ENCODE assay signal across 20 mouse cellular contexts in the genomic region with DNA sequence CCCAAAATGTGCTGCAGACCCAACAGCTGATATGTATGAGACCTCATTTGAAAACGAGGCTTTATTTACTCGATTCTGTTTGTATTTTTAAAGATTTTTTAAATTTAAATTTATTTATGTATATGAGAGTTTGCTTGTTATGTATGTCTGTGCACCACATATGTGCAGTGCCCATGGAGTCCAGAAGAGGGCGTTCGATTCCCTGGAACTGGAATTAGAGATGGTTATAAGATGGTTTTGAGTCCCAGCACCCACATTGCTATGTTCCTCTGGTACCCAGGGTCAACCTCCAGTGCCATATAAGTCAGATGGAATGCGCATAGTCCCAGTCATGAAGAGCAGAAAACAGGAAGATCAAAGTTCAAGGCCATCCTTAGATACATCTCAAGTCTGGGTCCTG. TPM values are rescaled to one million over a fixed set of nuclear protein-coding genes. Genes with fewer than 3 reads are reported as not detected.
A peak's percentile ranks its signal among the peaks of the same experiment; 100 is the strongest.
DNase-seq lines count a peak whose midpoint lies in the region; ATAC-seq and TF ChIP-seq lines count a peak whose summit lies in the region.
"Had no signal": no experiment of that assay in that cellular context is flagged by ENCODE, and none has a peak within 500 bp of the region (broad histone marks: within the 10 kb centered on the region; RNA-seq: fewer than 3 reads in every experiment).

No protein-coding gene starts in this region.

- DNase-seq in hindbrain, postnatal 0 days (ENCODE audit: low spot score) = no peak
- DNase-seq in liver, adult 2 months (ENCODE audit: extremely low read depth, low read depth, low spot score) = peak; percentile 6
- DNase-seq in liver (no peak), 416B (ENCODE audit: low read depth) (peak; percentile 34), A20 (ENCODE audit: low read depth, low spot score) (peak; percentile 18)
- DNase-seq in urinary bladder, postnatal 10 days (ENCODE audit: low spot score) = no peak
- DNase-seq: adrenal gland, adult 2 months; cerebellum, adult 9-10 months; left cerebral cortex, postnatal 4 days had no signal

- no peak overlapping the region for H3K9ac ChIP-seq in hindbrain, postnatal 0 days (replicated peaks; ENCODE audit: low read length)
- no peak overlapping the region for H3K9ac ChIP-seq in hindbrain, embryonic 16.5 days (ENCODE audit: low read depth, low read length)
- H3K9ac ChIP-seq in liver, adult 2 months (ENCODE audit: low read depth, low read length) = no peak overlapping the region
- H3K9ac ChIP-seq: embryonic facial prominence, embryonic 15.5 days; forebrain, embryonic 12.5 days; hindbrain, embryonic 13.5 days; neural tube, embryonic 12.5 days had no signal

- H3K9me3 ChIP-seq in hindbrain, postnatal 0 days (ENCODE audit: low read length) = no peaks in the 10 kb centered on the region
- H3K9me3 ChIP-seq in hindbrain, embryonic 16.5 days (ENCODE audit: control insufficient read depth, low read length) = no peaks in the 10 kb centered on the region
- H3K9me3 ChIP-seq: embryonic facial prominence, embryonic 15.5 days; forebrain, embryonic 12.5 days; hindbrain, embryonic 13.5 days; neural tube, embryonic 12.5 days had no signal

- no peak overlapping the region for H3K4me3 ChIP-seq in hindbrain, postnatal 0 days (ENCODE audit: low read length)
- no peak overlapping the region for H3K4me3 ChIP-seq in hindbrain, embryonic 16.5 days (ENCODE audit: low read length)
- H3K4me3 ChIP-seq in liver, adult 2 months (ENCODE audit: insufficient read depth, low read depth, low read length) = no peak overlapping the region
- H3K4me3 ChIP-seq: embryonic facial prominence, embryonic 15.5 days; forebrain, embryonic 12.5 days; hindbrain, embryonic 13.5 days; neural tube, embryonic 12.5 days had no signal

- TF ChIP-seq POLR2A in liver, adult 2 months (IDR thresholded peaks at IDR 0.05; ENCODE audit: extremely low read depth, insufficient read depth, low read length) = no peak

- no peaks in the 10 kb centered on the region for H3K79me2 ChIP-seq in liver, adult 2 months (ENCODE audit: control insufficient read depth, insufficient read depth, low read length)

- peak; percentile 36; the same call in 1 of the 2 replicates for TF ChIP-seq CTCF in hindbrain, postnatal 0 days (IDR thresholded peaks at IDR 0.05; ENCODE audit: low read depth)
- peak; percentile 9; the same call in 1 of the 2 replicates for TF ChIP-seq CTCF in liver, adult 2 months (IDR thresholded peaks at IDR 0.05; ENCODE audit: low read depth, low read length)

- no peak for ATAC-seq in hindbrain, postnatal 0 days
- ATAC-seq in hindbrain, embryonic 16.5 days = no peak

- H3K4me1 ChIP-seq in hindbrain, postnatal 0 days (ENCODE audit: insufficient read depth, low read length) = no peaks in the 10 kb centered on the region
- no peaks in the 10 kb centered on the region; the same call in 1 of the 2 replicates for H3K4me1 ChIP-seq in hindbrain, embryonic 16.5 days (ENCODE audit: control insufficient read depth, insufficient read depth, low read depth, low read length)
- no peaks in the 10 kb centered on the region for H3K4me1 ChIP-seq in liver, adult 2 months (ENCODE audit: control insufficient read depth, insufficient read depth, low read length)
- H3K4me1 ChIP-seq: neural tube, embryonic 12.5 days had no signal

- no peak overlapping the region for H3K27ac ChIP-seq in hindbrain, postnatal 0 days
- H3K27ac ChIP-seq in hindbrain, embryonic 16.5 days (ENCODE audit: low read depth, low read length) = no peak overlapping the region
- no peak overlapping the region for H3K27ac ChIP-seq in liver, adult 2 months (replicated peaks; ENCODE audit: insufficient read depth, low read depth, low read length)
- H3K27ac ChIP-seq: embryonic facial prominence, embryonic 15.5 days; forebrain, embryonic 12.5 days; hindbrain, embryonic 13.5 days; neural tube, embryonic 12.5 days had no signal

- peaks cover 9% of the 10 kb centered on the region for H3K27me3 ChIP-seq in hindbrain, postnatal 0 days (ENCODE audit: insufficient read depth, low read length)
- H3K27me3 ChIP-seq in hindbrain, embryonic 16.5 days (replicated peaks; ENCODE audit: control insufficient read depth, insufficient read depth, low read length) = peaks cover 7% of the 10 kb centered on the region
- peaks cover 5% of the 10 kb centered on the region for H3K27me3 ChIP-seq in liver, adult 2 months (ENCODE audit: control insufficient read depth, insufficient read depth, low read length)

- 58% methylated on average over 5 of the region's 5 CpGs for WGBS in hindbrain, postnatal 0 days
- WGBS in hindbrain, embryonic 16.5 days = 57% methylated on average over 5 of the region's 5 CpGs
- 46% methylated on average over 5 of the region's 5 CpGs for WGBS in liver, adult 2 months

- H3K36me3 ChIP-seq in hindbrain, postnatal 0 days (ENCODE audit: insufficient read depth, low read length) = no peaks in the 10 kb centered on the region
- H3K36me3 ChIP-seq in hindbrain, embryonic 16.5 days (ENCODE audit: control insufficient read depth, insufficient read depth, low read length) = no peaks in the 10 kb centered on the region
- H3K36me3 ChIP-seq in liver, adult 2 months (ENCODE audit: control insufficient read depth, insufficient read depth, low read length) = no peaks in the 10 kb centered on the region
- H3K36me3 ChIP-seq: embryonic facial prominence, embryonic 15.5 days; forebrain, embryonic 12.5 days; hindbrain, embryonic 13.5 days; neural tube, embryonic 12.5 days had no signal

- no peak overlapping the region for H3K4me2 ChIP-seq in hindbrain, postnatal 0 days (ENCODE audit: low read depth, low read length)
- H3K4me2 ChIP-seq in hindbrain, embryonic 16.5 days (ENCODE audit: low read length) = no peak overlapping the region
- H3K4me2 ChIP-seq: embryonic facial prominence, embryonic 15.5 days; forebrain, embryonic 12.5 days; hindbrain, embryonic 13.5 days; neural tube, embryonic 12.5 days had no signal

RNA-seq across cellular contexts. Expression of gene Asb10, which starts 6.5 kb away (rescaled TPM):
- total RNA-seq in hindbrain, postnatal 0 days (2014; rRNA removed) = 0.10 TPM in 1 of 2 replicates, not detected in the other
- polyA plus RNA-seq in hindbrain, postnatal 0 days (2015; fragmentation: Nextera tagmentation; extraction: Ambion mirVana) = 0.16 and 0.21 TPM in 2 replicates
- 0.18 and 0.21 TPM in 2 replicates for polyA plus RNA-seq in hindbrain, embryonic 16.5 days (2015; fragmentation: Nextera tagmentation; extraction: Ambion mirVana)
- 0.13 TPM in 1 of 2 replicates, not detected in the other for total RNA-seq in liver, adult 2 months (2014; rRNA removed)
- polyA plus RNA-seq in liver, adult 2 months (2012; rRNA removed) = 0.06 and 0.10 TPM in 2 replicates
- total RNA-seq: adrenal gland, adult 2 months; megakaryocyte, adult 5-6 weeks had no signal

RNA-seq across cellular contexts. Expression of gene Gbx1, which starts 7.3 kb away (rescaled TPM):
- 6.5 and 11.3 TPM in 2 replicates for total RNA-seq in hindbrain, postnatal 0 days (2014; rRNA removed)
- polyA plus RNA-seq in hindbrain, postnatal 0 days (2015; fragmentation: Nextera tagmentation; extraction: Ambion mirVana) = 4.1 and 4.4 TPM in 2 replicates
- polyA plus RNA-seq in hindbrain, embryonic 16.5 days (2015; fragmentation: Nextera tagmentation; extraction: Ambion mirVana) = 2.3 and 3.0 TPM in 2 replicates
- not detected in 2 replicates for total RNA-seq in liver, adult 2 months (2014; rRNA removed)
- 0.02 TPM in 1 of 2 replicates, not detected in the other for polyA plus RNA-seq in liver, adult 2 months (2012; rRNA removed)
- total RNA-seq: adrenal gland, adult 2 months; layer of hippocampus, postnatal 14 days; megakaryocyte, adult 5-6 weeks had no signal
- polyA plus RNA-seq: adrenal gland, adult 2 months; embryonic facial prominence, embryonic 15.5 days; gonadal fat pad, adult 2 months; heart, embryonic 16.5 days; liver, embryonic 16.5 days; thymus, postnatal 0 days had no signal

RNA-seq across cellular contexts. Expression of gene 4931409K22Rik, which starts 22.3 kb away (rescaled TPM):
- total RNA-seq in hindbrain, postnatal 0 days (2014; rRNA removed) = not detected in 2 replicates
- polyA plus RNA-seq in hindbrain, postnatal 0 days (2015; fragmentation: Nextera tagmentation; extraction: Ambion mirVana) = 0.09 and 0.16 TPM in 2 replicates
- 0.13 and 0.15 TPM in 2 replicates for polyA plus RNA-seq in hindbrain, embryonic 16.5 days (2015; fragmentation: Nextera tagmentation; extraction: Ambion mirVana)
- not detected in 2 replicates for total RNA-seq in liver, adult 2 months (2014; rRNA removed)
- polyA plus RNA-seq in liver, adult 2 months (2012; rRNA removed) = not detected in 2 replicates
- total RNA-seq: adrenal gland, adult 2 months; layer of hippocampus, postnatal 14 days; left cerebral cortex, postnatal 4 days; megakaryocyte, adult 5-6 weeks had no signal
- polyA plus RNA-seq: adrenal gland, adult 2 months; heart, embryonic 16.5 days; liver, embryonic 16.5 days; thymus, postnatal 0 days had no signal

RNA-seq across cellular contexts. Expression of gene Abcf2, which starts 43.0 kb away (rescaled TPM):
- total RNA-seq in hindbrain, postnatal 0 days (2014; rRNA removed) = 60.6 and 65.6 TPM in 2 replicates
- polyA plus RNA-seq in hindbrain, postnatal 0 days (2015; fragmentation: Nextera tagmentation; extraction: Ambion mirVana) = 65.4 and 66.5 TPM in 2 replicates
- 80.9 and 84.8 TPM in 2 replicates for polyA plus RNA-seq in hindbrain, embryonic 16.5 days (2015; fragmentation: Nextera tagmentation; extraction: Ambion mirVana)
- 25.0 and 25.9 TPM in 2 replicates for total RNA-seq in liver, adult 2 months (2014; rRNA removed)
- polyA plus RNA-seq in liver, adult 2 months (2012; rRNA removed) = 27.1 and 31.9 TPM in 2 replicates

RNA-seq across cellular contexts. Expression of gene Chpf2, which starts 52.2 kb away (rescaled TPM):
- total RNA-seq in hindbrain, postnatal 0 days (2014; rRNA removed) = 38.3 and 46.2 TPM in 2 replicates
- polyA plus RNA-seq in hindbrain, postnatal 0 days (2015; fragmentation: Nextera tagmentation; extraction: Ambion mirVana) = 25.0 and 26.9 TPM in 2 replicates
- polyA plus RNA-seq in hindbrain, embryonic 16.5 days (2015; fragmentation: Nextera tagmentation; extraction: Ambion mirVana) = 20.6 and 21.9 TPM in 2 replicates
- total RNA-seq in liver, adult 2 months (2014; rRNA removed) = 9.5 and 14.2 TPM in 2 replicates
- 21.1 and 22.4 TPM in 2 replicates for polyA plus RNA-seq in liver, adult 2 months (2012; rRNA removed)

Comparison
In these comparisons a context has a peak if more than half of its experiments do, and no peak if none do; other contexts are left out.
1. DNase-seq: peak in liver, adult 2 months (single experiment), 416B (single experiment) and A20 (single experiment); none in hindbrain, postnatal 0 days (single experiment), liver (single experiment) and urinary bladder, postnatal 10 days (single experiment).